Mouse (Mus musculus) heart, embryonic 14.5 days (tissue): ENCODE results near the gene Thsd4. TPM values are rescaled to one million over a fixed set of nuclear protein-coding genes. Genes with fewer than 3 reads are reported as not detected.
A peak's percentile ranks its signal among the peaks of the same experiment; 100 is the strongest.

Experiments
- ATAC-seq: fragments of 200-750 bp; cut with Nextera tagmentation; 2 replicates; pipeline ENCODE4 v1.8.0; 2017; ENCODE audit warnings: low read depth, moderate TSS enrichment; ENCODE audit not compliant: insufficient number of reproducible peaks, insufficient read depth, low FRiP score
- H3K27ac ChIP-seq, 2 experiments: fragments of 200-500 bp in 1 of 2; fragments of 300-500 bp in 1 of 2; sonication (generic) in 1 of 2; replicated peaks in 1 of 2; 2 replicates each; pipeline ENCODE4 v1.5.1; 2012 to 2014; ENCODE audit warnings: low read depth in 2 of 2, low read length in 2 of 2, control low read depth in 1 of 2, mild to moderate bottlenecking in 1 of 2, mixed read lengths in 1 of 2; ENCODE audit not compliant: control insufficient read depth in 1 of 2, insufficient read depth in 1 of 2
- H3K27me3 ChIP-seq: fragments of 300-500 bp; sonication (generic); 2 replicates; pipeline ENCODE4 v1.6.1; 2014; ENCODE audit warnings: mild to moderate bottlenecking, low read length, control low read depth; ENCODE audit not compliant: control insufficient read depth, insufficient read depth
- H3K36me3 ChIP-seq: fragments of 300-500 bp; sonication (generic); 2 replicates; pipeline ENCODE4 v1.6.1; 2014; ENCODE audit warnings: mild to moderate bottlenecking, control low read depth, low read length, mixed read lengths; ENCODE audit not compliant: control insufficient read depth, insufficient read depth
- H3K4me1 ChIP-seq, 2 experiments: fragments of 200-500 bp in 1 of 2; fragments of 300-500 bp in 1 of 2; sonication (generic) in 1 of 2; 2 replicates each; pipeline ENCODE4 v1.6.1; 2012 to 2014; ENCODE audit warnings: low read length in 2 of 2, control low read depth in 1 of 2, mixed read lengths in 1 of 2; ENCODE audit not compliant: control insufficient read depth in 2 of 2, insufficient read depth in 2 of 2
- H3K4me2 ChIP-seq: fragments of 300-500 bp; sonication (generic); 2 replicates; pipeline ENCODE4 v1.6.1; 2014; ENCODE audit warnings: mild to moderate bottlenecking, low read length
- H3K4me3 ChIP-seq, 2 experiments: fragments of 200-500 bp in 1 of 2; fragments of 300-500 bp in 1 of 2; sonication (generic) in 1 of 2; 2 replicates each; pipeline ENCODE4 v1.5.1; 2012 to 2014; ENCODE audit warnings: low read length in 2 of 2, mild to moderate bottlenecking in 2 of 2, control low read depth in 1 of 2, low read depth in 1 of 2, moderate library complexity in 1 of 2; ENCODE audit not compliant: control insufficient read depth in 1 of 2, insufficient read depth in 1 of 2
- H3K9ac ChIP-seq: fragments of 300-500 bp; sonication (generic); 2 replicates; pipeline ENCODE4 v1.6.1; 2014; ENCODE audit warnings: mild to moderate bottlenecking, low read length
- H3K9me3 ChIP-seq: fragments of 300-500 bp; sonication (generic); 2 replicates; pipeline ENCODE4 v1.6.1; 2016; ENCODE audit warnings: low read length, control low read depth; ENCODE audit not compliant: control insufficient read depth
- WGBS: fragments of 180-500 bp; shearing (Covaris S2); extraction: QIAGEN DNeasy Blood & Tissue Kit; methylation state at CpG from one replicate; pipeline ENCODE4 v1.1.7; 2014; 5-methylcytosine and 5-hydroxymethylcytosine counted together
- polyA plus RNA-seq: library from polyadenylated mRNA; unstranded; fragments of >200 nt; fragmentation: Nextera tagmentation; extraction: Ambion mirVana; gene quantifications from 2 replicates; pipeline ENCODE4 v1.2.1, GENCODE M21; 2014

Gene Thsd4
- polyA plus RNA-seq, 1 experiment from 2014 or later, result 9.5 TPM

DNA sequence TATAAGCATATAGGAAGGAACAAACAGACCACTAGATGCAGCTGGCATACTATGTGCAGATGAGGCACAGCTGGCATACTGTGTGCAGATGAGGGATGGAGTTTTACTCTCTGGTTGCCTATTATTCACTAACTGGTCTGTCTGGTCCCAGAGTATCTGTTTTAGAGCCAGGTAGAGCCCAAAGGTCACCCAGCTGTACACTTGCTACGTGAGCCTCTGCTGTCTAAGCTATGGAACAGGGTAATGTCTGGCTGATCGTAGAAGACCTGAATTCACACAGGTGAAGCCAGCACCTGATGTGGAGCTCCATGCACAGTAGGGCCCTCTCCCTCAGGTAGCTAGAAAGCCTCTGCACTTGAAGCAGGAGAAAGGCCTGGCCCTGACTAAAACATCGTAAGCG is 5.5 kb downstream of the Thsd4 start:
- peaks cover 12% of the 10 kb centered on the region for H3K27me3 ChIP-seq
- H3K4me2 ChIP-seq, result no peak overlapping the region
- H3K4me1 ChIP-seq, result peaks cover 27 to 41% of the 10 kb centered on the region in 2 experiments
- ATAC-seq, result no peak
- H3K4me3 ChIP-seq, result no peak overlapping the region
- no peak overlapping the region for H3K27ac ChIP-seq
- 64% methylated on average over 4 of the region's 4 CpGs for WGBS
- peaks cover 3% of the 10 kb centered on the region; the same call in 1 of the 2 replicates for H3K9me3 ChIP-seq
- no peak overlapping the region for H3K9ac ChIP-seq
- H3K36me3 ChIP-seq, result no peaks in the 10 kb centered on the region

DNA sequence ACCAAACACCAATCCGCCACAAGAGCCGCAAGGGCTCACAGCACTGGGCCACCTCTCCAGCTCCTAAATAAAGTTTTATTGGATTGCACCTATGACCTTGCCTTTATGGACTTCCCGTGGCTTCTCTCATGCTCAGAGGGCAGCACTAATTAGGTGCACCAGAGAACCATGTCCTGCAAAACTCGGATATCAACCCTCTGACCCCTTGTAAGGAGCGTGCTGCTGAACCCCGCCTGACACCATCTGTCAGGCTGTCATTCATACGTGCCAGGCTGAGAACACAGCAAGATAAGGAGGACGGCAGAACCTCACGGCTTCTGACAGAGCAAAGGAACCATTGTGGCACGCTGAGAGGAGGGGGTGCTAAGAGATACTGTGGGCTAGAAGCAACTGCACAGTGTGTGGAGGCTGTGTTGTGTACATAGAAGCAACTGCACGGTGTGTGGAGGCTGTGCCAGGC is 8.5 kb downstream of the Thsd4 start:
- peak overlapping the region; percentile 19 to 44; a peak in 3 of 4 replicates for H3K27ac ChIP-seq
- no peaks in the 10 kb centered on the region for H3K36me3 ChIP-seq
- peak; percentile 62 for ATAC-seq
- no peaks in the 10 kb centered on the region for H3K27me3 ChIP-seq
- H3K4me2 ChIP-seq, result peak overlapping the region; percentile 26
- H3K4me1 ChIP-seq, result peaks cover 30 to 38% of the 10 kb centered on the region in 2 experiments
- 14% methylated on average over 11 of the region's 11 CpGs for WGBS
- H3K4me3 ChIP-seq, result no peak overlapping the region
- H3K9me3 ChIP-seq, result peaks cover 3% of the 10 kb centered on the region; the same call in 1 of the 2 replicates
- H3K9ac ChIP-seq, result 0 out of 2 replicates have a peak overlapping the region, but pooled peaks have one; percentile 28

DNA sequence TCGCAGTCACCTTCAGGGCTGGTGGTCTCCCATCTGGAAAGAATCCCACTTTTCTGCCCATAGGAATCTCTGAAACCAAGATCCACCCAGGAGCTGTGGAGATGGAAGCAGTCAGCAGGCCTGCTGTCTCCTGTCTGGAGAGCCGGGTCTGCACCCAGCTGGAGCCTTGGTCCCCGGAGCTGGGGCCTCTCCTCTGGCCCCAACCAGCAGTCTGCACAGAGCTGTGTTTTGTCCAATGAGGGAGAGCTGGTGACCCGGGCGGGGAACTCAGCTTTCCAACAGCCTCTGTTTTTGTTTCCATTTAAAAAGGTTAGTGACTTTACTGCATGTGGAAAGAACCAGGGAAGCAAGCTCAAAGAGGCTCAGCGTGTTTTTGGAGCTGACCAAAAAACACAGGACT is 11.0 kb downstream of the Thsd4 start:
- Histone ChIP-seq H3K4me2 (no peak overlapping the region), H3K4me1 (peaks cover 16 to 20% of the 10 kb centered on the region in 2 experiments; a peak in 3 of 4 replicates), H3K36me3 (no peaks in the 10 kb centered on the region), H3K9me3 (peaks cover 3% of the 10 kb centered on the region; the same call in 1 of the 2 replicates), H3K9ac (no peak overlapping the region), H3K4me3 (no peak overlapping the region), H3K27ac (peak overlapping the region; percentile 41 to 50; a peak in 3 of 4 replicates), H3K27me3 (no peaks in the 10 kb centered on the region)
- peak; percentile 52; the same call in 1 of the 2 replicates for ATAC-seq
- WGBS, result 24% methylated on average over 6 of the region's 6 CpGs

DNA sequence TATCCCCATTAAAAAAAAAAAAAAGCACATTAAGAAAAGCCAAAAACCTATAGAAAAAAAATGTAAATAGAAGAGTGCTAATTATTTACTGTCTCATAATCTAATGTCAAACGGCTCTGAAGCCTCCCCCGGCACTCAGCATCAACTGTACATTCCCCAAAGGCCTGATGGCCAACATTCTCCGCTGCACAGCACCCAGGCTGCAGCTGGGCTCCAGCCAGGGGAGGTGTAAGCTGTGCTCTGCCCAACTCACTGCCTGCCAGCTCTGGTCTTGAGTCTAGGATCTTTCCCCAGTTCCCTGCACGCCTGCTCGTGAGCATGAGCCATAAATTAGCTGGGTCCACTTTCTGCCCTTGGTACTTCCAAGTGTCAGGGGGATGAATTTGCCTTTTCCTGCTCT is 15.7 kb downstream of the Thsd4 start:
- no peaks in the 10 kb centered on the region for H3K36me3 ChIP-seq
- no peak overlapping the region for H3K9ac ChIP-seq
- no peak for ATAC-seq
- 54% methylated on average over 5 of the region's 5 CpGs for WGBS
- no peak overlapping the region for H3K27ac ChIP-seq
- H3K4me3 ChIP-seq, result no peak overlapping the region
- no peaks in the 10 kb centered on the region for H3K27me3 ChIP-seq
- H3K4me1 ChIP-seq, result peaks cover 16 to 23% of the 10 kb centered on the region in 2 experiments
- H3K4me2 ChIP-seq, result no peak overlapping the region
- no peaks in the 10 kb centered on the region for H3K9me3 ChIP-seq

DNA sequence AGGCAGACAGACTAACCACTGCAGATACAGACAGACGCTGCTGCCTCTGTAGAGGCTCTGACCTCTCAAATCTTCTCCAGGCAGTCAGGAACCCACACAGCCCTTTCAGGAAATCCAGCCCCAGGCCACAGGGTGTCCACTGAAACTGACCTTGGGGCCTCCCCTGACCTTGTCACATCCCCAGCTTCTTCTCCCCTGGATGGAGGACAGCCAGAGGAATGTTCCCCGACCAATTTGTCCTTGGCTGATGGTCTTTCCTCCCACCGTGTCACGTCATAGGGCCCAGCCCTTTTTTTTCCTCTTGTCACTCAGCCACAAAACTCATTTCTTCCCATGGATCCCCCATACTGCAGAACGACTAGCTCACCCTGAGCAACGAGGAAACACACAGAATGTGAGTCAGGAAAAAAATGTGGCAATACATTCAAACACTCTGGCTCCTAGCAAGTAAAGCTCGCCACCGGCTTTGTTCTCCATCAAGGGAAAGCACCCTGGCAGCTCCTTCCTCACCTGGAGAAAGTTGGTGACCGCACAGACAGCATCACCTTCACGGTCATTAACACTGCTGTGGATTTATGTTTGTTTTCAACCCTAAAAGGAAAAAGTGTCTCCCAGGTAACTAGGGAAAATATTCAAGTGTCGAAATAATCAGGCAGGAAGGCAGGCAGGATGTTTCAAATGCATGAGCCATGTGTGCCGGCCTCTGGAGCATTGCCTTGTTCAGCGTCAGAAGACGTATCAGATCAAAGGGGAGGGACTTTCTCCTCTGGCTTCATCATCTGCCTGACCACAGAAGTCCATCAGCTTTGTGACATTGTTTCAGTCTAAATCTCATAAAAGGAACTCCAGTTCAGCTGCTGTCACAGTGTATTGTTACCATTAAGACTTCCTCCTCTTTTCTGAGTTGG is 17.2 kb downstream of the Thsd4 start:
- no peak overlapping the region for H3K4me3 ChIP-seq
- ATAC-seq, result 0 out of 2 replicates have a peak, but pooled peaks have one; percentile 44
- 39% methylated on average over 14 of the region's 14 CpGs for WGBS
- no peaks in the 10 kb centered on the region for H3K36me3 ChIP-seq
- H3K4me2 ChIP-seq, result no peak overlapping the region
- H3K27ac ChIP-seq, result peak overlapping the region; percentile 13 to 55; a peak in 2 of 4 replicates
- peaks cover 11 to 16% of the 10 kb centered on the region in 2 experiments for H3K4me1 ChIP-seq
- H3K9me3 ChIP-seq, result no peaks in the 10 kb centered on the region
- no peaks in the 10 kb centered on the region for H3K27me3 ChIP-seq
- no peak overlapping the region for H3K9ac ChIP-seq

DNA sequence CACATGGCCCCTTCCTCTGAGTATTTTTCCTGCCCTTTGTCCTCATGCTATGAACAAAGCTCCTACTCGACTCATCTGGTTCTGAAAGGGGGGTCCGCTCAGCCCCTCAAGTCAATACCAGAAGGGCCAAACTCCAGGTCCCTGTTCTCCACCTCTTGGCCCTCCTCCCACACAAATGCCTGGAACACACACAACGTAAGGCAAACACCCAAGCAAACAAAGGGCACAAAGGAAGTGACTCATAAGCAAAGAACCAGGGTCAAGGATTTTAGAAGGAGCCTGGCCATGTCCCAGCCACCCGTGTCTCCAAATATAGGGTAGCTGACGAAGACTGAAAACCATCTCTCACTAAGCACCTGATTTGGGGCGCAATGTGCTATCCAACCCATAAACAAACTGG is 19.6 kb downstream of the Thsd4 start:
- WGBS, result 82% methylated on average over 6 of the region's 6 CpGs
- Histone ChIP-seq H3K27me3 (no peaks in the 10 kb centered on the region), H3K4me1 (peaks cover 11 to 16% of the 10 kb centered on the region in 2 experiments), H3K27ac (no peak overlapping the region), H3K36me3 (no peaks in the 10 kb centered on the region), H3K9me3 (no peaks in the 10 kb centered on the region), H3K4me3 (no peak overlapping the region), H3K9ac (no peak overlapping the region), H3K4me2 (no peak overlapping the region)
- ATAC-seq, result no peak

DNA sequence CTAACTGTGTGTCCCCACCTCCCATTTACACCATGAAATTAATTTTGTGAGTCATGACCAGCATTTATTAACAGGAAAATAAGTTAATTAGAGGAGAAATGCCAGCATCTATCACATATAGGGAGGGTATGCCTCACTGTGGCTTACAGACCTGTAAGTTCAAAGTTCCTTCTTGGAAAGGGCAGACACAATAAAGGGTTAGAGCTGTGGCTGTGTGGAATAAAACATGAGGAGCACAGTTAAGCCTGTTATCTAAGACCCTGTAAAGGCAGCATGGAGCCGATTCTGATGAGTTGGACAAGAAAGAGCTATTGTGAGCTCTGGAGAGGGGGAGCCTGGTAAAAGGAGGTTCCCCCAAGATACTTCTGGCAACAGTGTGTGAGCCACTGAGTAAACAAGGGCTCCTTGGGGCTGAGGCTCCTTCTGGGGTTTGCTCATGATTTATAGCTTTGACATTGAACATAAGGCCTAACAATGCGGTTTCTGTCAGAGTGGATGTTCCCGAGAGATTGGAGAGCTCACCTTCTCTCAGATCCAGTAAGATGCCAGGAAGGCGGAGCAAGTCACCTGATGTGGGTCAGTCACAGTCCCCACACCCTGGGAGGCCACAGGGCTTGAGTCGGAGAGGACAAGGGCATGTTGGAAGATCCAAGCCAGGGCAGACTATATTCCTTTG is 20.2 kb downstream of the Thsd4 start:
- H3K9ac ChIP-seq, result no peak overlapping the region
- no peaks in the 10 kb centered on the region for H3K36me3 ChIP-seq
- WGBS, result 77% methylated on average over 5 of the region's 5 CpGs
- H3K27me3 ChIP-seq, result no peaks in the 10 kb centered on the region
- no peak for ATAC-seq
- no peak overlapping the region for H3K4me3 ChIP-seq
- H3K4me2 ChIP-seq, result no peak overlapping the region
- H3K27ac ChIP-seq, result no peak overlapping the region
- no peaks in the 10 kb centered on the region for H3K9me3 ChIP-seq
- peaks cover 7 to 16% of the 10 kb centered on the region in 2 experiments for H3K4me1 ChIP-seq
